Mouse (Mus musculus) hindbrain, embryonic 12.5 days (tissue): ENCODE results near the gene E130311K13Rik. TPM values are rescaled to one million over a fixed set of nuclear protein-coding genes. Genes with fewer than 3 reads are reported as not detected.

Experiments
- ATAC-seq: fragments of 200-750 bp; cut with Nextera tagmentation; 2 replicates; pipeline ENCODE4 v1.8.0; 2017; ENCODE audit warnings: moderate TSS enrichment; ENCODE audit not compliant: low FRiP score
- H3K27ac ChIP-seq: fragments of 300-500 bp; sonication (generic); 2 replicates; pipeline ENCODE4 v1.5.1; 2016; ENCODE audit warnings: mild to moderate bottlenecking
- H3K27me3 ChIP-seq: fragments of 300-500 bp; sonication (generic); 2 replicates; pipeline ENCODE4 v1.6.1; 2016; ENCODE audit warnings: mild to moderate bottlenecking
- H3K36me3 ChIP-seq: fragments of 300-500 bp; sonication (generic); 2 replicates; pipeline ENCODE4 v1.6.1; 2016; ENCODE audit warnings: mild to moderate bottlenecking
- H3K4me1 ChIP-seq: fragments of 300-500 bp; sonication (generic); 2 replicates; pipeline ENCODE4 v1.6.1; 2016
- H3K4me2 ChIP-seq: fragments of 300-500 bp; sonication (generic); replicated peaks from 2 replicates; pipeline ENCODE4 v1.6.1; 2016; ENCODE audit warnings: mild to moderate bottlenecking
- H3K4me3 ChIP-seq: fragments of 300-500 bp; sonication (generic); 2 replicates; pipeline ENCODE4 v1.5.1; 2016; ENCODE audit warnings: mild to moderate bottlenecking
- H3K9ac ChIP-seq: fragments of 300-500 bp; sonication (generic); 2 replicates; pipeline ENCODE4 v1.6.1; 2016; ENCODE audit warnings: mild to moderate bottlenecking, moderate library complexity
- H3K9me3 ChIP-seq: fragments of 300-500 bp; sonication (generic); replicated peaks from 2 replicates; pipeline ENCODE4 v1.6.1; 2016; ENCODE audit warnings: mild to moderate bottlenecking
- WGBS: fragments of 180-500 bp; shearing (Covaris S2); methylation state at CpG from one replicate; pipeline ENCODE4 v1.1.7; 2016; 5-methylcytosine and 5-hydroxymethylcytosine counted together
- polyA plus RNA-seq: library from polyadenylated mRNA; unstranded; fragments of >200 nt; fragmentation: Nextera tagmentation; extraction: Ambion mirVana; gene quantifications from 2 replicates; pipeline ENCODE4 v1.2.1, GENCODE M21; 2016

The E130311K13Rik gene
- polyA plus RNA-seq, 1 experiment from 2014 or later: 4.8 TPM

DNA sequence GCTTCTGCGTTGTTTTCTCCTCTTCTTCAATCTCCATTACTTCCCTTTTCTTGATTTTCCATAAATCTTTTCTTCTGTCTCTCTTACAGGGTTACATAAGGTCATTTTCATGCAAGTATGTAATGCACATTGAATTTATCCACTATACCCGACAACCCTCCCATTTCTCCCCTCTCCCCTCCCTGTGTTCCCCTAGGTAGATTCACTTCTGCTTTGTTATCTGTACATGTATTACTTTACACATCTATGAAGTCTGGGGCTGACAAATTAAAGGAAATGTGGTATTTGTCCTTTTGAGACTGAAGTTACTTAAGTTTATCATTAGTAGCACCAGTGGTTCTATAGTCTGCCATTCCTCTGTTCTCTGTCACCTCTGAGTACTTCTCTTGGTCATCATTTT lies 48.2 kb downstream of the E130311K13Rik start:
- WGBS: 75% methylated on average over 2 of the region's 2 CpGs
- H3K4me1 ChIP-seq: peaks cover 4% of the 10 kb centered on the region; the same call in 1 of the 2 replicates
- no peak for ATAC-seq
- H3K27me3 ChIP-seq: no peaks in the 10 kb centered on the region
- H3K4me2 ChIP-seq: no peak overlapping the region
- H3K9ac ChIP-seq: no peak overlapping the region
- H3K27ac ChIP-seq: no peak overlapping the region
- peaks cover 17% of the 10 kb centered on the region for H3K36me3 ChIP-seq
- H3K9me3 ChIP-seq: 0 out of 2 replicates have a peak, but pooled peaks cover 8% of the 10 kb centered on the region
- no peak overlapping the region for H3K4me3 ChIP-seq

DNA sequence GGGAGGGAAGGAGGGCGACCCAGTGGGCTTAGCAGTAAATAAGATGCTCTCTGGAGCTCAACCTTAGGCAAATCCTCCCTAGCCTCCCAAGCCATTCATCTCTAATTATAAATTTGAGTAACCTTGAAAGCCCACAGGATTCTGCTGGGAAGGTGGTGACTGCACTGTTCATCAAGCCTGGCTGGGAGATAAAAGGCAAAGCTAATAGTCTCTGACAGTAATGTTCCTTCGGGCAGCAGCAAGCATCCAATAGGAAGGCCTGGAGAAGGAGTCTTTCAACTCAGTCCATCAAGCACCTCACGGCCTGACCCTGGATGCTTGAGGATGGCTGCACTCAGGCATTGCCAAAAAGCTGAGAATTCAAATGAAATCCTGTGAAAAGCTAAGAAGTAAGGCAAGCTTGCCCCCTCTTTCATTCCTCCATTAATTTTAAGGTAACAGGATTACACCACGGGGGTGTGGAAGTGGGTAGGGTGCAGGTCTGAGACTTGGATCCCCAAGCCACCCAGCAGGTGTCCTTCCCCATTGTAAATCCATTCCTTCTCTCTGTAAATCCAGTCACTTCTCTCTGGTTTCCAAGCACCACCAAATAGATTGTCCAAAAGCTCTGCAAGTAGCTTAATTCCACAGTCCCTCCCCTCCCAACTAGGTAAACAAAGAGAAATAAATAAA lies 50.1 kb downstream of the E130311K13Rik start:
- H3K4me2 ChIP-seq: no peak overlapping the region
- no peak overlapping the region for H3K9ac ChIP-seq
- peak overlapping the region; percentile 23 for H3K27ac ChIP-seq
- peaks cover 4% of the 10 kb centered on the region; the same call in 1 of the 2 replicates for H3K4me1 ChIP-seq
- peak; percentile 81; the same call in 1 of the 2 replicates for ATAC-seq
- no peaks in the 10 kb centered on the region for H3K36me3 ChIP-seq
- no peaks in the 10 kb centered on the region for H3K27me3 ChIP-seq
- no peak overlapping the region for H3K4me3 ChIP-seq
- H3K9me3 ChIP-seq: no peaks in the 10 kb centered on the region
- WGBS: 48% methylated on average over 4 of the region's 4 CpGs

DNA sequence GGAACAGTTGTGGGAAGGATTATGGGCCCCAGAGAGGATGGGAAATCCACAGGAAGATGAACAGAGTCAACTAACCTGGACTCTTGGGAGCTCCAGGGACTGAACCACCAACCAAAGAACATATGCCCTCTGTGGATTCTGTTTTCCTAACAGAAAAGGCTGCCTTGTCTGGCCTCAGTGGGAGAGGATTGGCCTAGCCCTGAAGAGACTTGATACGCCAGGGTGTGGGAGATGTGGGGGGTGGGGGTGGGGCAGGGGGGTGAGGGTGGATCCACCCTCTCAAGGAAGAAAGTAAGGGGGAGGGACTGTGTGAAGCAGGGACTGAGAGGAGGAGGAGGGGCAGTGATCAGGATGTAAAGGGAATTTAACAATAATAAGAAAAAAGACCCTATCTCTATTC lies 56.5 kb downstream of the E130311K13Rik start:
- Histone ChIP-seq H3K27me3 (no peaks in the 10 kb centered on the region), H3K36me3 (0 out of 2 replicates have a peak, but pooled peaks cover 2% of the 10 kb centered on the region), H3K4me2 (no peak overlapping the region), H3K4me3 (no peak overlapping the region), H3K9ac (no peak overlapping the region), H3K4me1 (peaks cover 11% of the 10 kb centered on the region; the same call in 1 of the 2 replicates), H3K27ac (no peak overlapping the region), H3K9me3 (no peaks in the 10 kb centered on the region)
- ATAC-seq: no peak
- WGBS: 0% methylated on average over 1 of the region's 1 CpGs

DNA sequence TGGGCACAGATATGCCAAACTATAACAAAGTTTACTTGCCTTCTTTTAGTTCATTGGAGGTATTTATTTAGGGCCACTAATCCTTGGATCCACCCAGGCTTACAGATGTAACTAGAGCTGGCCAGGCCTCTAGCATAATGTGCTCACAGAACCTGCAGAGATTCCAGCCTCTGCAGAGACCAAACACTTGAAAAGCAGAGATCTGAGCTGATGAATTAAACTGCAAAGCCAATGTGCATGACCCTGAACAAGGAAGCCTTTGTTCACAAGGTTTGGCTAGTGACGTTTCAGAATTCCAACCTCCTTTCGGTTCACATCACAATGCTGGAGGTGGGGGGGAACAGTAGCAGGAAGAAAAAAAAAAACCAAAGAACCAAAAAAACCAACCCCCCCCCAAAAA lies 58.0 kb downstream of the E130311K13Rik start:
- 0 out of 2 replicates have a peak, but pooled peaks have one; percentile 48 for ATAC-seq
- Histone ChIP-seq H3K9ac (no peak overlapping the region), H3K4me2 (no peak overlapping the region), H3K4me3 (no peak overlapping the region), H3K4me1 (peaks cover 11% of the 10 kb centered on the region; the same call in 1 of the 2 replicates), H3K27me3 (no peaks in the 10 kb centered on the region), H3K27ac (no peak overlapping the region), H3K36me3 (0 out of 2 replicates have a peak, but pooled peaks cover 2% of the 10 kb centered on the region), H3K9me3 (no peaks in the 10 kb centered on the region)
- 0% methylated on average over 2 of the region's 2 CpGs for WGBS

DNA sequence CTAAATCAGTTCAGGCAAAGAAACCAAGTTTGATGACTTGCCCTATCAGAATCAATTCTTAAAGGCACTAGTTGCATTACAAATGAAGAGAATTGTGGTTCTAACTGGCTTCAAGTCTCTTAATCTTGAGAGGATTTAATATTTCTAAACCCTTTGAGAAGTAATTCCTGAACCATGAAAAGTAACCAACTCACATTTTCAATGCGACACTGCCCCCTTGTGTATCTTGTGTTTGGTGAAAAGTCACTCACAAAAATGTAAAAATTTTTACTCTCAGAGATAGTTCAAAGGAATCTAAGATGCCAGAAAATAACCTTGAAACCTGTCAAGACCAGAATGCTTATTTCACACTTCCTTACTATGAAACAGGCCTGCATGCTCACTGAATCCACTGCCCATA lies 61.0 kb downstream of the E130311K13Rik start:
- WGBS: 74% methylated on average over 1 of the region's 1 CpGs
- ATAC-seq: 0 out of 2 replicates have a peak, but pooled peaks have one; percentile 4
- Histone ChIP-seq H3K4me1 (peaks cover 11% of the 10 kb centered on the region; the same call in 1 of the 2 replicates), H3K9me3 (no peaks in the 10 kb centered on the region), H3K4me3 (no peak overlapping the region), H3K4me2 (no peak overlapping the region), H3K27me3 (no peaks in the 10 kb centered on the region), H3K36me3 (0 out of 2 replicates have a peak, but pooled peaks cover 2% of the 10 kb centered on the region), H3K9ac (no peak overlapping the region), H3K27ac (no peak overlapping the region)

DNA sequence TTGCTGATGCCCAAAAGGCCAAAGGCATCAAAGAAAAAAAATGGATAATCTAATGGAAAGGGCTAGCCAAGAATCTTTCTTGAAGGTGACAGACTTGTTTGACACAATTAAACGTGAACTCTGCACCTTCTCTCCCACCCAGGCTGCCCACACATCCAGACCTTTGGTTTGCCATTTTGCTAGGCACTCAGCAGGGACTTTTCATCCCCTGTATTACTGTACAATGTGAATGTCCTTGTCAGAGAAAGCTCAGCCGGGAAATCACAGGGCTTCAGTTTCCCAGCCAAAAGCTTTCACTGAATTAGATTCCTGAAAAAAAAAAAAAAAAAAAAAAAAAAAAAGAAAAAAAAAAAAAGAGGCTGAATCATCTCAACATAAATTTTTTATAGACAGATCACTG lies 64.2 kb downstream of the E130311K13Rik start:
- Histone ChIP-seq H3K9ac (no peak overlapping the region), H3K27ac (no peak overlapping the region), H3K9me3 (no peaks in the 10 kb centered on the region), H3K27me3 (no peaks in the 10 kb centered on the region), H3K4me2 (no peak overlapping the region), H3K4me1 (no peaks in the 10 kb centered on the region), H3K4me3 (no peak overlapping the region), H3K36me3 (0 out of 2 replicates have a peak, but pooled peaks cover 2% of the 10 kb centered on the region)
- ATAC-seq: no peak
- 65% methylated on average over 2 of the region's 2 CpGs for WGBS

Other genes with a start within 250 kb of the E130311K13Rik start
- 25.2 and 25.5 TPM in 2 replicates for gene Plch1, start 30.0 kb downstream of the E130311K13Rik start, polyA plus RNA-seq
- 14.4 and 15.3 TPM in 2 replicates for gene Slc33a1, start 35.3 kb upstream of the E130311K13Rik start, polyA plus RNA-seq
- gene Gmps, start 46.6 kb upstream of the E130311K13Rik start, polyA plus RNA-seq: 52.6 and 54.7 TPM in 2 replicates
- gene Vmn2r1, start 152.1 kb upstream of the E130311K13Rik start, polyA plus RNA-seq: 0.05 and 0.08 TPM in 2 replicates
- 0.05 TPM in 1 of 2 replicates, not detected in the other for gene Vmn2r2, start 212.5 kb upstream of the E130311K13Rik start, polyA plus RNA-seq